In genomic region chr3:90133331-90133730, GRCm38 (mm10) we compare ENCODE assay signal across 23 mouse cellular contexts. TPM values are rescaled to one million over a fixed set of nuclear protein-coding genes. Genes with fewer than 3 reads are reported as not detected.
A peak's percentile ranks its signal among the peaks of the same experiment; 100 is the strongest.
DNase-seq lines count a peak whose midpoint lies in the region; ATAC-seq and TF ChIP-seq lines count a peak whose summit lies in the region.
"Had no signal": no experiment of that assay in that cellular context is flagged by ENCODE, and none has a peak within 500 bp of the region (broad histone marks: within the 10 kb centered on the region; RNA-seq: fewer than 3 reads in every experiment).

No protein-coding gene starts in this region.

- H3K4me2 ChIP-seq in kidney, postnatal 0 days (ENCODE audit: low read length) = no peak overlapping the region
- H3K4me2 ChIP-seq in lung, postnatal 0 days (replicated peaks; ENCODE audit: low read depth, low read length) = no peak overlapping the region
- H3K4me2 ChIP-seq in CH12.LX (ENCODE audit: insufficient read depth, low read depth, poor library complexity, severe bottlenecking) = no peak overlapping the region
- no peak overlapping the region for H3K4me2 ChIP-seq in heart, embryonic 11.5 days
- H3K4me2 ChIP-seq: forebrain, embryonic 13.5 days; hindbrain, embryonic 12.5 days had no signal

- TF ChIP-seq EP300 in lung, postnatal 0 days (IDR thresholded peaks at IDR 0.05) = no peak
- TF ChIP-seq EP300 in CH12.LX (IDR thresholded peaks at IDR 0.05; ENCODE audit: low read length) = no peak

- no peak for TF ChIP-seq POLR2A in CH12.LX (IDR thresholded peaks at IDR 0.05; ENCODE audit: low read depth, low read length)

- no peak for ATAC-seq in kidney, postnatal 0 days (replicated peaks; ENCODE audit: low FRiP score, low read depth)
- no peak for ATAC-seq in lung, postnatal 0 days
- ATAC-seq in heart, embryonic 11.5 days (replicated peaks; ENCODE audit: insufficient number of reproducible peaks, low FRiP score, low TSS enrichment) = no peak
- ATAC-seq: CD4-positive, CD25-positive, alpha-beta regulatory T cell, adult 4 months; forebrain, embryonic 13.5 days; forebrain, postnatal 0 days had no signal

- H3K9ac ChIP-seq in kidney, postnatal 0 days (ENCODE audit: low read depth, low read length) = no peak overlapping the region
- H3K9ac ChIP-seq in lung, postnatal 0 days (replicated peaks; ENCODE audit: low read depth) = no peak overlapping the region
- H3K9ac ChIP-seq in CH12.LX (ENCODE audit: insufficient read depth, low read depth) = no peak overlapping the region
- H3K9ac ChIP-seq in heart, embryonic 11.5 days (ENCODE audit: low read depth, low read length) = no peak overlapping the region
- H3K9ac ChIP-seq: forebrain, embryonic 13.5 days; forebrain, postnatal 0 days; hindbrain, embryonic 12.5 days had no signal

- no peaks in the 10 kb centered on the region for H3K9me3 ChIP-seq in kidney, postnatal 0 days (replicated peaks; ENCODE audit: low read length)
- no peaks in the 10 kb centered on the region for H3K9me3 ChIP-seq in lung, postnatal 0 days (ENCODE audit: low read length)
- no peaks in the 10 kb centered on the region for H3K9me3 ChIP-seq in CH12.LX (replicated peaks; ENCODE audit: low read length)
- no peaks in the 10 kb centered on the region for H3K9me3 ChIP-seq in heart, embryonic 11.5 days (replicated peaks; ENCODE audit: control insufficient read depth, low read length)
- H3K9me3 ChIP-seq: embryonic facial prominence, embryonic 10.5 days; forebrain, embryonic 13.5 days; hindbrain, embryonic 12.5 days had no signal

- no peak overlapping the region for H3K4me3 ChIP-seq in kidney, postnatal 0 days (replicated peaks; ENCODE audit: low read depth, low read length)
- no peak overlapping the region for H3K4me3 ChIP-seq in lung, postnatal 0 days (ENCODE audit: low read depth, low read length)
- no peak overlapping the region for H3K4me3 ChIP-seq in CH12.LX (replicated peaks in 1 of 3; ENCODE audit: low read depth in 2 of 3, low read length in 2 of 3, poor library complexity in 1 of 3)
- no peak overlapping the region for H3K4me3 ChIP-seq in heart, embryonic 11.5 days (ENCODE audit: low read depth, low read length)
- H3K4me3 ChIP-seq: embryonic facial prominence, embryonic 10.5 days; forebrain, embryonic 13.5 days; gastrocnemius, adult 2 months; hindbrain, embryonic 12.5 days had no signal

- H3K79me2 ChIP-seq in CH12.LX (replicated peaks; ENCODE audit: control insufficient read depth, extremely low read depth, insufficient read depth, poor library complexity, severe bottlenecking) = no peaks in the 10 kb centered on the region

- H3K27ac ChIP-seq in kidney, postnatal 0 days = no peak overlapping the region
- no peak overlapping the region for H3K27ac ChIP-seq in lung, postnatal 0 days (ENCODE audit: low read length)
- H3K27ac ChIP-seq in CH12.LX (ENCODE audit: insufficient read depth, low read depth) = no peak overlapping the region
- H3K27ac ChIP-seq in heart, embryonic 11.5 days (ENCODE audit: low read depth, low read length) = no peak overlapping the region
- H3K27ac ChIP-seq: embryonic facial prominence, embryonic 10.5 days; forebrain, embryonic 13.5 days; gastrocnemius, adult 2 months; hindbrain, embryonic 12.5 days had no signal

- 94% methylated on average over 1 of the region's 1 CpGs for WGBS in kidney, postnatal 0 days
- WGBS in lung, postnatal 0 days = 93% methylated on average over 1 of the region's 1 CpGs
- WGBS in heart, embryonic 11.5 days (ENCODE audit: insufficient replicate concordance) = 80% methylated on average over 1 of the region's 1 CpGs

- in situ Hi-C loops in CH12.LX (cut with MboI; ENCODE audit: low pct_ligation_motif_present, low pct_unique_long_range_greater_than_20kb, low sequenced_read_pairs) = no loop called here

- H3K36me3 ChIP-seq in kidney, postnatal 0 days (ENCODE audit: insufficient read depth, low read length) = no peaks in the 10 kb centered on the region
- H3K36me3 ChIP-seq in lung, postnatal 0 days (ENCODE audit: insufficient read depth, low read length) = no peaks in the 10 kb centered on the region
- H3K36me3 ChIP-seq in CH12.LX (replicated peaks in 1 of 2; ENCODE audit: control insufficient read depth in 1 of 2, insufficient read depth in 1 of 2, low read length in 1 of 2) = no peaks in the 10 kb centered on the region
- no peaks in the 10 kb centered on the region for H3K36me3 ChIP-seq in heart, embryonic 11.5 days (ENCODE audit: control insufficient read depth, insufficient read depth, low read length)
- H3K36me3 ChIP-seq: embryonic facial prominence, embryonic 10.5 days; hindbrain, embryonic 12.5 days had no signal

- peak; percentile 35; the same call in 1 of the 2 replicates for TF ChIP-seq CTCF in kidney, postnatal 0 days (IDR thresholded peaks at IDR 0.05; ENCODE audit: low read depth)
- peak; percentile 27; the same call in 1 of the 2 replicates for TF ChIP-seq CTCF in lung, postnatal 0 days (IDR thresholded peaks at IDR 0.05)
- TF ChIP-seq CTCF in CH12.LX (conservative IDR thresholded peaks at IDR 0.05 in 1 of 2, IDR thresholded peaks at IDR 0.05 in 1 of 2; ENCODE audit: low read depth in 2 of 2, low read length in 2 of 2) = peak in 1 of 2 experiments; percentile 28; a peak in 2 of 4 replicates

- peak; percentile 20 for TF ChIP-seq RAD21 in CH12.LX (IDR thresholded peaks at IDR 0.05; ENCODE audit: low read depth, low read length)

- dilution Hi-C loops in CH12.LX (cut with MboI; ENCODE audit: extremely low pct_ligation_motif_present, extremely low pct_unique_long_range_greater_than_20kb, low sequenced_read_pairs) = no loop called here

- H3K27me3 ChIP-seq in kidney, postnatal 0 days (ENCODE audit: insufficient read depth, low read length) = no peaks in the 10 kb centered on the region
- H3K27me3 ChIP-seq in lung, postnatal 0 days (replicated peaks; ENCODE audit: insufficient read depth, low read length) = no peaks in the 10 kb centered on the region
- no peaks in the 10 kb centered on the region for H3K27me3 ChIP-seq in CH12.LX (replicated peaks)
- H3K27me3 ChIP-seq in heart, embryonic 11.5 days (ENCODE audit: control insufficient read depth, insufficient read depth, low read length) = no peaks in the 10 kb centered on the region
- H3K27me3 ChIP-seq: forebrain, embryonic 13.5 days; hindbrain, embryonic 12.5 days had no signal

- peak; percentile 15 for DNase-seq in kidney, postnatal 0 days (ENCODE audit: low spot score)
- DNase-seq in kidney, adult 11 months = no peak
- DNase-seq in lung, postnatal 0 days (ENCODE audit: low spot score) = no peak
- DNase-seq in lung, adult 18-20 months = no peak
- no peak for DNase-seq in CH12.LX (ENCODE audit: extremely low read depth)
- DNase-seq in NIH3T3 (ENCODE audit: low read depth) = peak; percentile 15
- no peak for DNase-seq in gastrocnemius, postnatal 10 days
- DNase-seq: adrenal gland, adult 8-10 months; adrenal gland, postnatal 36 days; B cell, adult 2 months; cerebellum, adult 2 months; cerebellum, postnatal 10 days; forebrain, postnatal 0 days; gastrocnemius, adult 2 months; gastrocnemius, postnatal 36 days; heart, adult 11 months; heart, postnatal 10 days; heart, postnatal 4 days had no signal

- no peaks in the 10 kb centered on the region for H3K4me1 ChIP-seq in kidney, postnatal 0 days (replicated peaks; ENCODE audit: insufficient read depth, low read length)
- H3K4me1 ChIP-seq in lung, postnatal 0 days (ENCODE audit: insufficient read depth, low read depth, low read length) = peaks cover 5% of the 10 kb centered on the region; the same call in 1 of the 2 replicates
- H3K4me1 ChIP-seq in CH12.LX (ENCODE audit: control insufficient read depth in 1 of 2, insufficient read depth in 2 of 2) = peaks cover 0 to 4% of the 10 kb centered on the region in 2 experiments; a peak in 2 of 4 replicates
- 0 out of 2 replicates have a peak, but pooled peaks cover 2% of the 10 kb centered on the region for H3K4me1 ChIP-seq in heart, embryonic 11.5 days (ENCODE audit: control insufficient read depth, insufficient read depth, low read length)
- H3K4me1 ChIP-seq: embryonic facial prominence, embryonic 10.5 days; forebrain, embryonic 13.5 days; hindbrain, embryonic 12.5 days had no signal

TF ChIP-seq in CH12.LX, 34 proteins besides CTCF, POLR2A, EP300 and RAD21:
- TF ChIP-seq MEF2A (IDR thresholded peaks at IDR 0.05; ENCODE audit: borderline replicate concordance, low read depth, low read length) = no peak
- TF ChIP-seq SMC3 (IDR thresholded peaks at IDR 0.05; ENCODE audit: low read depth, low read length) = peak; percentile 29
TF ChIP-seq in CH12.LX: peak in this region for 1.

RNA-seq across cellular contexts. Expression of gene Nup210l, which starts 29.4 kb away (rescaled TPM):
- polyA plus RNA-seq in kidney, postnatal 0 days (2015; fragmentation: Nextera tagmentation; extraction: Ambion mirVana) = 0.08 and 0.12 TPM in 2 replicates
- 0.10 and 0.17 TPM in 2 replicates for polyA plus RNA-seq in lung, postnatal 0 days (2015; fragmentation: Nextera tagmentation; extraction: Ambion mirVana)
- 0.42 and 0.67 TPM in 2 replicates for total RNA-seq in CH12.LX (2012; rRNA removed)
- 0.43 and 0.63 TPM in 2 replicates for total RNA-seq in CH12.LX (2014; rRNA removed)
- polyA plus RNA-seq in CH12.LX (2012; ENCODE audit: insufficient read length, low read depth) = 0.47 and 0.61 TPM in 2 replicates
- total RNA-seq in gastrocnemius, postnatal 10 days (2021) = under 1 TPM; 0.09 to 0.11 TPM
- 0.60 and 0.61 TPM in 2 replicates for polyA plus RNA-seq in heart, embryonic 11.5 days (2014; fragmentation: Nextera tagmentation; extraction: Ambion mirVana)

Comparison
In these comparisons a context has a peak if more than half of its experiments do, and no peak if none do; other contexts are left out.
1. DNase-seq: peak in kidney, postnatal 0 days (single experiment) and NIH3T3 (single experiment); none in kidney, adult 11 months (single experiment), lung, postnatal 0 days (single experiment), lung, adult 18-20 months (0 of 2), CH12.LX (single experiment) and gastrocnemius, postnatal 10 days (single experiment).